Mouse (Mus musculus) limb, embryonic 14.5 days (tissue): ENCODE measurements around the gene Mecom. TPM values are rescaled to one million over a fixed set of nuclear protein-coding genes. Genes with fewer than 3 reads are reported as not detected.

ENCODE experiments used
- ATAC-seq: fragments of 200-750 bp; cut with Nextera tagmentation; 2 replicates; pipeline ENCODE4 v1.8.0; 2017; ENCODE audit warnings: low read depth, moderate number of reproducible peaks, moderate TSS enrichment; ENCODE audit not compliant: low FRiP score
- DNase-seq: peaks from one replicate; pipeline ENCODE4 v3.0.0-alpha.2; 2015; ENCODE audit warnings: low spot score
- H3K27ac ChIP-seq: fragments of 300-500 bp; sonication (generic); replicated peaks from 2 replicates; pipeline ENCODE4 v1.5.1; 2014; ENCODE audit warnings: low read depth, mild to moderate bottlenecking, low read length, moderate library complexity, mixed read lengths
- H3K27me3 ChIP-seq: fragments of 300-500 bp; sonication (generic); 2 replicates; pipeline ENCODE4 v1.6.1; 2014; ENCODE audit warnings: low read length, mixed read lengths; ENCODE audit not compliant: control insufficient read depth, insufficient read depth
- H3K36me3 ChIP-seq: fragments of 300-500 bp; sonication (generic); 2 replicates; pipeline ENCODE4 v1.6.1; 2014; ENCODE audit warnings: mild to moderate bottlenecking, low read length, moderate library complexity, mixed read lengths; ENCODE audit not compliant: control insufficient read depth, insufficient read depth
- H3K4me1 ChIP-seq: fragments of 300-500 bp; sonication (generic); 2 replicates; pipeline ENCODE4 v1.6.1; 2014; ENCODE audit warnings: antibody characterized with exemption, low read length, mixed read lengths; ENCODE audit not compliant: control insufficient read depth, insufficient read depth
- H3K4me2 ChIP-seq: fragments of 300-500 bp; sonication (generic); replicated peaks from 2 replicates; pipeline ENCODE4 v1.6.1; 2014; ENCODE audit warnings: low read depth, mild to moderate bottlenecking, low read length, moderate library complexity; ENCODE audit not compliant: severe bottlenecking
- H3K4me3 ChIP-seq: fragments of 300-500 bp; sonication (generic); replicated peaks from 2 replicates; pipeline ENCODE4 v1.5.1; 2014; ENCODE audit warnings: low read length
- H3K9ac ChIP-seq: fragments of 300-500 bp; sonication (generic); 2 replicates; pipeline ENCODE4 v1.6.1; 2014; ENCODE audit warnings: mild to moderate bottlenecking, low read depth, low read length, moderate library complexity; ENCODE audit not compliant: severe bottlenecking
- H3K9me3 ChIP-seq: fragments of 300-500 bp; sonication (generic); 2 replicates; pipeline ENCODE4 v1.6.1; 2016; ENCODE audit warnings: low read length; ENCODE audit not compliant: control insufficient read depth
- POLR2A ChIP-seq: fragments of 200-500 bp; IDR thresholded peaks from 2 replicates; pipeline ENCODE4 v1.8.0; 2012; ENCODE audit warnings: inconsistent platforms, mild to moderate bottlenecking, moderate library complexity, borderline replicate concordance; ENCODE audit not compliant: insufficient read depth, insufficient read length; ENCODE audit errors: extremely low read depth
- WGBS: fragments of 180-500 bp; shearing (Covaris S2); extraction: QIAGEN DNeasy Blood & Tissue Kit; methylation state at CpG from one replicate; pipeline ENCODE4 v1.1.7; 2014; 5-methylcytosine and 5-hydroxymethylcytosine counted together
- polyA plus RNA-seq, 2 experiments: library from polyadenylated mRNA; depleted of rRNA in 1 of 2; stranded (reverse) in 1 of 2; unstranded in 1 of 2; fragments of >200 nt; fragmentation: Nextera tagmentation in 1 of 2; extraction: Ambion mirVana in 1 of 2; gene quantifications; 2 replicates each; pipeline versions ENCODE4 v1.2.1 to v1.2.3; 2012 to 2014

The Mecom gene
- polyA plus RNA-seq, 2 experiments, result 35.8 to 42.2 TPM

GRCm38 (mm10) chr3:29953269-29953668 is 594.5 kb downstream of the Mecom start:
- WGBS, result 72% methylated on average over 3 of the region's 3 CpGs
- Histone ChIP-seq H3K36me3 (peaks cover 29% of the 10 kb centered on the region), H3K27me3 (no peaks in the 10 kb centered on the region), H3K27ac (no peak overlapping the region), H3K4me1 (no peaks in the 10 kb centered on the region), H3K4me2 (no peak overlapping the region), H3K4me3 (no peak overlapping the region), H3K9me3 (no peaks in the 10 kb centered on the region), H3K9ac (no peak overlapping the region)
- TF ChIP-seq POLR2A, result no peak
- DNase-seq (no peak), ATAC-seq (no peak)

GRCm38 (mm10) chr3:29950853-29951252 is 597.0 kb downstream of the Mecom start:
- WGBS, result 64% methylated on average over 5 of the region's 5 CpGs
- DNase-seq, result no peak
- no peak overlapping the region for H3K4me3 ChIP-seq
- H3K4me2 ChIP-seq, result no peak overlapping the region
- H3K27me3 ChIP-seq, result no peaks in the 10 kb centered on the region
- no peak overlapping the region for H3K27ac ChIP-seq
- no peaks in the 10 kb centered on the region for H3K4me1 ChIP-seq
- H3K9me3 ChIP-seq, result no peaks in the 10 kb centered on the region
- ATAC-seq, result no peak
- no peak for TF ChIP-seq POLR2A
- no peak overlapping the region for H3K9ac ChIP-seq
- peaks cover 21% of the 10 kb centered on the region for H3K36me3 ChIP-seq

GRCm38 (mm10) chr3:29903596-29904308 is 644.1 kb downstream of the Mecom start:
- ATAC-seq (no peak), DNase-seq (no peak)
- Histone ChIP-seq H3K4me3 (no peak overlapping the region), H3K36me3 (no peaks in the 10 kb centered on the region), H3K27me3 (no peaks in the 10 kb centered on the region), H3K9ac (no peak overlapping the region), H3K9me3 (no peaks in the 10 kb centered on the region), H3K27ac (no peak overlapping the region), H3K4me2 (no peak overlapping the region), H3K4me1 (no peaks in the 10 kb centered on the region)
- WGBS, result 68% methylated on average over 11 of the region's 11 CpGs
- no peak for TF ChIP-seq POLR2A

Other genes starting within 250 kb of the Mecom start
- gene Actrt3, start 51.9 kb upstream of the Mecom start, polyA plus RNA-seq (2012; rRNA removed), result 0.11 TPM in 1 of 2 replicates, not detected in the other
- 0.10 TPM in 1 of 2 replicates, not detected in the other for gene Actrt3, start 51.9 kb upstream of the Mecom start, polyA plus RNA-seq (2014; fragmentation: Nextera tagmentation; extraction: Ambion mirVana)
- gene Mynn, start 54.1 kb upstream of the Mecom start, polyA plus RNA-seq (2012; rRNA removed), result 22.3 TPM in 2 replicates
- gene Mynn, start 54.1 kb upstream of the Mecom start, polyA plus RNA-seq (2014; fragmentation: Nextera tagmentation; extraction: Ambion mirVana), result 30.6 and 32.0 TPM in 2 replicates
- gene Lrriq4, start 96.5 kb upstream of the Mecom start, polyA plus RNA-seq (2012; rRNA removed), result not detected in 2 replicates
- not detected in 2 replicates for gene Lrriq4, start 96.5 kb upstream of the Mecom start, polyA plus RNA-seq (2014; fragmentation: Nextera tagmentation; extraction: Ambion mirVana)
- gene Lrrc34, start 99.9 kb upstream of the Mecom start, polyA plus RNA-seq (2012; rRNA removed), result 0.27 and 0.52 TPM in 2 replicates
- gene Lrrc34, start 99.9 kb upstream of the Mecom start, polyA plus RNA-seq (2014; fragmentation: Nextera tagmentation; extraction: Ambion mirVana), result 0.76 and 1.3 TPM in 2 replicates
- 0.10 TPM in 1 of 2 replicates, not detected in the other for gene Lrrc31, start 151.8 kb upstream of the Mecom start, polyA plus RNA-seq (2012; rRNA removed)
- gene Lrrc31, start 151.8 kb upstream of the Mecom start, polyA plus RNA-seq (2014; fragmentation: Nextera tagmentation; extraction: Ambion mirVana), result 0.10 TPM in 1 of 2 replicates, not detected in the other
- not detected in 2 replicates for gene Samd7, start 198.3 kb upstream of the Mecom start, polyA plus RNA-seq (2012; rRNA removed)
- gene Samd7, start 198.3 kb upstream of the Mecom start, polyA plus RNA-seq (2014; fragmentation: Nextera tagmentation; extraction: Ambion mirVana), result not detected in 2 replicates
- gene Sec62, start 244.9 kb upstream of the Mecom start, polyA plus RNA-seq (2012; rRNA removed), result 46.0 and 53.6 TPM in 2 replicates
- gene Sec62, start 244.9 kb upstream of the Mecom start, polyA plus RNA-seq (2014; fragmentation: Nextera tagmentation; extraction: Ambion mirVana), result 103 and 104 TPM in 2 replicates